In genomic region chr17:25409621-25410020, GRCm38 (mm10) we compare ENCODE assay signal across 15 mouse cellular contexts. TPM values are rescaled to one million over a fixed set of nuclear protein-coding genes. Genes with fewer than 3 reads are reported as not detected.
DNase-seq lines count a peak whose midpoint lies in the region; ATAC-seq lines count a peak whose summit lies in the region.
"Had no signal": no experiment of that assay in that cellular context is flagged by ENCODE, and none has a peak within 500 bp of the region (broad histone marks: within the 10 kb centered on the region; RNA-seq: fewer than 3 reads in every experiment).

No protein-coding gene starts in this region.

- H3K9ac ChIP-seq in heart, embryonic 13.5 days: peak overlapping the region; percentile 70
- H3K9ac ChIP-seq in neural tube, embryonic 13.5 days: 0 out of 2 replicates have a peak overlapping the region, but pooled peaks have one; percentile 34
- H3K9ac ChIP-seq in limb, embryonic 13.5 days: 0 out of 2 replicates have a peak overlapping the region, but pooled peaks have one; percentile 19
- H3K9ac ChIP-seq: liver, embryonic 14.5 days had no signal

- H3K4me1 ChIP-seq in heart, embryonic 13.5 days: peaks cover 82% of the 10 kb centered on the region
- peaks cover 72% of the 10 kb centered on the region for H3K4me1 ChIP-seq in neural tube, embryonic 13.5 days (replicated peaks)
- peaks cover 89% of the 10 kb centered on the region for H3K4me1 ChIP-seq in limb, embryonic 13.5 days

- no peaks in the 10 kb centered on the region for H3K27me3 ChIP-seq in heart, embryonic 13.5 days (replicated peaks)
- no peaks in the 10 kb centered on the region for H3K27me3 ChIP-seq in neural tube, embryonic 13.5 days
- H3K27me3 ChIP-seq in limb, embryonic 13.5 days: no peaks in the 10 kb centered on the region

- H3K4me2 ChIP-seq in heart, embryonic 13.5 days: peak overlapping the region; percentile 30; the same call in 1 of the 2 replicates
- H3K4me2 ChIP-seq in neural tube, embryonic 13.5 days: no peak overlapping the region
- no peak overlapping the region; the same call in 1 of the 2 replicates for H3K4me2 ChIP-seq in limb, embryonic 13.5 days (replicated peaks)

- no peak for ATAC-seq in heart, embryonic 13.5 days (ENCODE audit: extremely low read depth, insufficient number of reproducible peaks, low FRiP score, low TSS enrichment)
- ATAC-seq in neural tube, embryonic 13.5 days (ENCODE audit: low read depth): no peak
- ATAC-seq in limb, embryonic 13.5 days (ENCODE audit: low FRiP score, low read depth): no peak
- ATAC-seq: activated CD4-positive, CD25-positive, alpha-beta regulatory T cell, adult 4 months had no signal

- DNase-seq in heart, adult 9 months (ENCODE audit: low spot score in 2 of 2): no peak
- no peak for DNase-seq in neural tube, embryonic 10.5 days (ENCODE audit: extremely low spot score, low spot score)
- DNase-seq in urinary bladder, postnatal 36 days (ENCODE audit: low spot score in 2 of 2): no peak
- DNase-seq in gastrocnemius, adult 18-20 months (ENCODE audit: low spot score): no peak
- DNase-seq: cerebellum, adult 8-10 months; heart, adult 11 months; kidney, adult 2 months; right cerebral cortex, postnatal 25 days had no signal

- H3K9me3 ChIP-seq in heart, embryonic 13.5 days: no peaks in the 10 kb centered on the region
- H3K9me3 ChIP-seq in neural tube, embryonic 13.5 days: no peaks in the 10 kb centered on the region
- no peaks in the 10 kb centered on the region for H3K9me3 ChIP-seq in limb, embryonic 13.5 days

- H3K27ac ChIP-seq in heart, embryonic 13.5 days (replicated peaks): peak overlapping the region; percentile 90
- H3K27ac ChIP-seq in neural tube, embryonic 13.5 days (replicated peaks): peak overlapping the region; percentile 85
- H3K27ac ChIP-seq in limb, embryonic 13.5 days: peak overlapping the region; percentile 61; the same call in 1 of the 2 replicates
- H3K27ac ChIP-seq: liver, embryonic 14.5 days had no signal

- no peak overlapping the region for H3K4me3 ChIP-seq in heart, embryonic 13.5 days
- H3K4me3 ChIP-seq in neural tube, embryonic 13.5 days: no peak overlapping the region
- no peak overlapping the region for H3K4me3 ChIP-seq in limb, embryonic 13.5 days

- 72% methylated on average over 7 of the region's 7 CpGs for WGBS in heart, embryonic 13.5 days
- WGBS in neural tube, embryonic 13.5 days: 49% methylated on average over 7 of the region's 7 CpGs
- 45% methylated on average over 7 of the region's 7 CpGs for WGBS in limb, embryonic 13.5 days

- no peaks in the 10 kb centered on the region for H3K36me3 ChIP-seq in heart, embryonic 13.5 days
- H3K36me3 ChIP-seq in neural tube, embryonic 13.5 days: no peaks in the 10 kb centered on the region
- no peaks in the 10 kb centered on the region for H3K36me3 ChIP-seq in limb, embryonic 13.5 days

RNA-seq across cellular contexts. Expression of gene Cacna1h, which starts 24.0 kb away (rescaled TPM):
- 6.5 and 8.1 TPM in 2 replicates for polyA plus RNA-seq in heart, embryonic 13.5 days (2015; fragmentation: Nextera tagmentation; extraction: Ambion mirVana)
- 12.0 and 12.6 TPM in 2 replicates for polyA plus RNA-seq in neural tube, embryonic 13.5 days (2015; fragmentation: Nextera tagmentation; extraction: Ambion mirVana)
- polyA plus RNA-seq in limb, embryonic 13.5 days (2015; fragmentation: Nextera tagmentation; extraction: Ambion mirVana): 5.2 and 7.5 TPM in 2 replicates
- total RNA-seq in gastrocnemius, adult 18-20 months (2021): 1 to 10 TPM in 1 of 2 experiments, under 1 TPM in 1; 0.81 to 1.1 TPM
- polyA plus RNA-seq: activated CD4-positive, CD25-positive, alpha-beta regulatory T cell, adult 4 months had no signal

RNA-seq across cellular contexts. Expression of gene Tpsg1, which starts 40.5 kb away (rescaled TPM):
- 0.78 TPM in 1 of 2 replicates, not detected in the other for polyA plus RNA-seq in heart, embryonic 13.5 days (2015; fragmentation: Nextera tagmentation; extraction: Ambion mirVana)
- 0.68 TPM in 1 of 2 replicates, not detected in the other for polyA plus RNA-seq in neural tube, embryonic 13.5 days (2015; fragmentation: Nextera tagmentation; extraction: Ambion mirVana)
- polyA plus RNA-seq in limb, embryonic 13.5 days (2015; fragmentation: Nextera tagmentation; extraction: Ambion mirVana): 1.8 and 3.3 TPM in 2 replicates
- total RNA-seq in gastrocnemius, adult 18-20 months (2021): under 1 TPM; 0.30 to 0.31 TPM
- total RNA-seq: layer of hippocampus, adult 18-20 months; monocyte, adult 5-6 weeks had no signal
- polyA plus RNA-seq: activated CD4-positive, CD25-positive, alpha-beta regulatory T cell, adult 4 months; kidney, adult 2 months had no signal

RNA-seq across cellular contexts. Expression of gene Tpsb2, which starts 43.5 kb away (rescaled TPM):
- polyA plus RNA-seq in heart, embryonic 13.5 days (2015; fragmentation: Nextera tagmentation; extraction: Ambion mirVana): not detected in 2 replicates
- 0.45 TPM in 1 of 2 replicates, not detected in the other for polyA plus RNA-seq in neural tube, embryonic 13.5 days (2015; fragmentation: Nextera tagmentation; extraction: Ambion mirVana)
- polyA plus RNA-seq in limb, embryonic 13.5 days (2015; fragmentation: Nextera tagmentation; extraction: Ambion mirVana): 1.1 and 2.1 TPM in 2 replicates
- 1 to 10 TPM; 4.7 to 5.8 TPM for total RNA-seq in gastrocnemius, adult 18-20 months (2021)
- total RNA-seq: monocyte, adult 5-6 weeks had no signal
- polyA plus RNA-seq: activated CD4-positive, CD25-positive, alpha-beta regulatory T cell, adult 4 months had no signal

RNA-seq across cellular contexts. Expression of gene Tekt4, which starts 44.8 kb away (rescaled TPM):
- polyA plus RNA-seq in heart, embryonic 13.5 days (2015; fragmentation: Nextera tagmentation; extraction: Ambion mirVana): 0.23 and 0.47 TPM in 2 replicates
- 0.57 and 0.87 TPM in 2 replicates for polyA plus RNA-seq in neural tube, embryonic 13.5 days (2015; fragmentation: Nextera tagmentation; extraction: Ambion mirVana)
- not detected in 2 replicates for polyA plus RNA-seq in limb, embryonic 13.5 days (2015; fragmentation: Nextera tagmentation; extraction: Ambion mirVana)
- not detected for total RNA-seq in gastrocnemius, adult 18-20 months (2021)
- total RNA-seq: monocyte, adult 5-6 weeks had no signal
- polyA plus RNA-seq: activated CD4-positive, CD25-positive, alpha-beta regulatory T cell, adult 4 months had no signal

Comparison
In these comparisons a context has a peak if more than half of its experiments do, and no peak if none do; other contexts are left out.
1. H3K9ac ChIP-seq: peak in every context shown above with its lines; median percentile 70 in heart, embryonic 13.5 days; 34 in neural tube, embryonic 13.5 days; 19 in limb, embryonic 13.5 days.